Mouse (Mus musculus) lung, postnatal 14 days (tissue): Measurements from ENCODE around the gene Gpr139.

Experiments used
- DNase-seq: peaks from one replicate; pipeline ENCODE4 v3.0.0; 2021

The Gpr139 gene

DNA sequence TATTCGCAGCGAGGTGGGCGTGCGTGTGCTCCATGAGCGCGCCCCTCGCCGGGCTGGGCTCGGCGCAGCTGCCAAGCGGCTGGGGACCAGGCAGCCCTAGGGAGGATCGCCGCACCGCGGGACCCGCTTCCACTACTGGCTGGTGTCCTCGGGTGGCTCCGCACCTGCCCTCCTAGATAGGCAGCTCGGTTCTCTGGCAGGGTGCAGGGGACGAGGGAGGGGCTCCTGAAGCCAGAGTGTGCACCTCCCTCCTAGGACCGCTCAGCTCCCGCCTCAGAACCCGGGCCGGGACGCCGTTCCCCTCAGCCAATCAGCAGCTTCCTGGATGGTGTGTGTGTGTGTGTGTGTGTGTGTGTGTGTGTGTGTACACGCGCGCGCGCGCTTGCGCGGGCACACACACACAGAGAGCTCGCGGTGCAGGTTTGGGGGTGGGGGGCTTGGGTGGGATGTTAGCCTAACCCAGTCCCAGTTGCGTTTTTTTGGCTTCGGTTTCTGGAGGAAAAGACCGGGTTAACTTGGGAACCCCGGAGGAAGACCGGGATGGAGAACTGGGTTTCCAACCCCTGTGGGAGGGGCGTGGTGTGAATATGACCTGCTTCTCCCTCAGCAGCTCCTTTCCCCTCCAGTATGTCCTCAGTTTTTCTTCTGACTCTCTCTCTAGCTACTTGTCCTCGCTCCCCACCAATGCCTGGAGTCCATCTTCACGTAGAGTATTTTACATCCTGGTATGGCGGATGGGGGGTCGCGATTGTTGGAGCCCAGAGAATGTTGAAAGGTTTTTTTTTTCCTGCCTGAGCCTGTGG, at the start of gene Gpr139:
Gpr139 (minus strand) TSS at position 263 of the 803 bp plus-strand sequence.
- no peak for DNase-seq

- no peak for DNase-seq
Measured at GRCm38 (mm10) chr7:119230971-119231370, 46.6 kb upstream of the Gpr139 start.

GRCm38 (mm10) chr7:119222706-119223105, 38.3 kb upstream of the Gpr139 start:
- no peak for DNase-seq

DNA sequence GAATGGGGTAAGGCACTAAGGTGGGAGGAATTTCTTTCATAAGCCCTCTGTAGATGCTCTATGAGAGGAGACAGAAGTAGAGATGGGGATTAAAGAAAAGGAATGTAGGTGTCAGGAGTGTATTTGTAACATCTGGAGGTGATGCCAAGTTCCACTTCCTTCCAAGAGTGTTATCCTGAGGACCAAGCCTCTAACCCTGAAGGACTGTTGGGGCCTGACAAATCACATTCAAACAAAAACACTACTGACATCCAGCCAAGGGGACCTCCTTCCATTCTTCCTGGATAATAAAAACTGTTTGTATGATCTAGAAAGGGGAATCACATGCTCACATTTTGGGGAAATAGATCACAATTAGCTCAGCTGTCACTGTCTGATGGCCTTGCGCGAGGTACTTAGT, 34.7 kb upstream of the Gpr139 start:
- DNase-seq = no peak

- no peak for DNase-seq
Measured at GRCm38 (mm10) chr7:119207251-119207650, 22.8 kb upstream of the Gpr139 start.

DNA sequence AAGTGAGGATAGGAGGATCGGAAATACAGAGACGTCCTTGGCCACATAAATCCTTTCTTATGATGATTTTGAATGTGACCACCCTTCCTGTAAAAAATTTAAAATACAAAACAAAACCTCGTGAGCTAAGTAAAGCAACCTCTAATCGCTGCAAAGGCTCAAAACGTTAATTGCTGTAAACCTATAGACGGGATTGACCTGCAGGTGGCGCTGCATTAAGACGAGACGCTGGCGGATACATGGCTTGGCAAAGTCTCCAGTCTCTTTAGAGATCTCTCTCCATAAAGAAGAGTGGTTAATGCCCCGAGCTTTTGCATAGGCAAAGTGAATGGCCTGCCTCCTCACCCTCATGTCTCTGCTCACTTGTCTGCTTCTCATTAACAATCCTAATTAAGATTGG, 2.0 kb upstream of the Gpr139 start:
- DNase-seq = no peak

DNA sequence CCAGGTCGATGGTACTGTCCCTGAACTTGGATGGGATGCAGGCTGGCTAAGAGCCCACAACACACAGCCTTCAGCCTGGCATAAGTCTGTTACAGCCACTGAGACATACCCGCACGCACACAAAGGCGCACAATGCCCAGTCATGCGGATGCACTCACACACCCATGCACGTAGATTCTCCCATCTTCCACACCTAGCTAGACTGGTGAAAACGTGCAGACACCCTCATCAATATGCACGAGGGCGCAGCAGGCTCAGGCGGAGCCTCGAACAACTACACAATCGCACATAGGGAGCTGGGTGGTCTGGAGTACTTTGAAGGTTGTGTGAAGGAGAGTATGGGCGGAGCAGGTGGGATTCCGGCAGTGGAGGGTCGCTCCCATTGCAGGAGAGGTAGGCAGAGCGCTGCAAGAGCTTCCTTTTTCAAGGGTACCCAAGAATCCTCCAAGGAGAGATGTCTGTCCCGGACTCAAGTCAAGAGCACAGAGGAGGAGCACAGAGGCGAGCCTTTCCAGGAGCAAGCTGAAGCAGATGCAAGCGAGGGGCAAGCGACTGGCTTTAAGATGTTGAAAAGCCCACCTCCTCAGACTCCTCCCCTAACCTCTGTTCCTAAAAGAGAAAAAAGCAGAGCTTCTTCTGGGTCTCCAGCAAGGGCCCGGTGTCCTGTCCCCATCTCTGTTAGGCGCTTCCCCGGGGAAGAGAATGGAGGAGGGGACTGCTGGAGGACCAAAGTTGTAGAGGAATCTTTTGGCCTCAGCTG, 958 bp upstream of the Gpr139 start:
- DNase-seq = no peak

- DNase-seq = no peak
Measured at GRCm38 (mm10) chr7:119181053-119181452, 3.4 kb downstream of the Gpr139 start.

DNA sequence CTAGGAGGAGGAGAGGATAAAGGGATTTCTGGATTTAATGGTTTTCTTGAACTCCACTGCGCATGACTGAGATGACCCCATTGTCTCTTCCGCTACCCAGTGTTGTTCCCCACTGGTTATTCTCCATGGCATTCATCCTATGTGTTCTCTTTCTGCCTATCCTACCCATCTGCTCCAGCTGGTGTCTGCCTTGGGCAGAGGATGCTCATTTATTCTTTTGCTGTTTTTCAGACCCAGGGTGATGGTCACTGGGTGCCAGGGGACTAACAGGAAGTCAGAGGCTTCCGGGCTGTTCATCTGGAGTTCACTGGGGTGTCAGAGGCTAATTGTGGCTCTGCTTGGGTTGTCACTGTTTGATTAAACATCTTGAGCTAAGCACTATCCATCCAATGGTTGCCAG, 24.4 kb downstream of the Gpr139 start:
- DNase-seq = no peak

DNA sequence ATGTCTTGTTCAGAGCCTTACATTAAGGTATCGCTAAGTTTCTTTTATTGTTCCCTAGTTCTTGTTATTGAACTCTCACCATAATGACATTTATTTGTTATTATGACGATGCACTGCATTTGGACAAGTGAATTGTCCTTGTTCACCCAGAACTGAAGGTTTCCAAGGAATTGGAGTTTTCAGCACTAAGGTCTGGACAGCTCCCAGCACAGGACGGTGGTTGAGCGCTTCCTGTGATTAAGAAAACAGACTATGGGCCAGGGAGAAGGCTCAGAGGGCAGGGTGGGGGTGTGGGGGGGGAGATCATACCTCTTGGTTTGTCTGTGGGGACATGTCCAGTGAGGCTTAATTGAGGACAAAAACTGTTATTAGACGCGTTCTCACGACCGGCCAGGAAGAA, 72.6 kb downstream of the Gpr139 start:
- DNase-seq = peak; percentile 37

DNA sequence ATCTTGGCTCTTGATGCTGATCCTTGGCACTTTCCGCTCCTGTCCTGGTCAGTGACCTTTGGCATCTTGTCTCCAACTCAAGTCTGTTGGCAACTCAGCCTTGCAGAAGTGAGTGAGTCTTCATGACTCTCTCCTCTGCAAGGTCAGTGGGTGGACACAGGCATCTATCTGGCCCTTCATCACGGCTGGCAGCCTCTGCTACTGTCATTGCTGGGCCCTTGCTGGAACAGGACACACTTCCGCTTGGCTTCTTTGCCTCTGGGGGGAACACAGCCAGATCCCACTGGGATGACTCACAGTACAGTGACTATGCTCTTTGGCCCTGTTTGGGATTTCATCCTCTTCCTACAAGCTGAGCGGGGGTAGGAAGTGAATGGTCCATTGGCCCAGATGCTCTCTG, 78.5 kb downstream of the Gpr139 start:
- DNase-seq = no peak

GRCm38 (mm10) chr7:119096583-119096982, 87.8 kb downstream of the Gpr139 start:
- no peak for DNase-seq
